Comparison of ENCODE assay signal across 8 mouse cellular contexts in genomic region chr11:97138554-97139226, GRCm38 (mm10). TPM values are rescaled to one million over a fixed set of nuclear protein-coding genes. Genes with fewer than 3 reads are reported as not detected.
A peak's percentile ranks its signal among the peaks of the same experiment; 100 is the strongest.
DNase-seq lines count a peak whose midpoint lies in the region; ATAC-seq and TF ChIP-seq lines count a peak whose summit lies in the region.

No protein-coding gene starts in this region.

- H3K27me3 ChIP-seq in hindbrain, embryonic 15.5 days, result no peaks in the 10 kb centered on the region
- H3K27me3 ChIP-seq in liver, embryonic 16.5 days (ENCODE audit: control insufficient read depth, insufficient read depth, low read depth, low read length), result peaks cover 5% of the 10 kb centered on the region
- peaks cover 12% of the 10 kb centered on the region for H3K27me3 ChIP-seq in stomach, embryonic 16.5 days (ENCODE audit: control insufficient read depth, insufficient read depth, low read length)
- H3K27me3 ChIP-seq in thymus, adult 2 months (ENCODE audit: control insufficient read depth, insufficient read depth, low read length), result no peaks in the 10 kb centered on the region

- H3K27ac ChIP-seq in ES-E14 (ENCODE audit: insufficient read depth, low read depth, low read length, poor library complexity, severe bottlenecking), result no peak overlapping the region
- H3K27ac ChIP-seq in cortical plate, adult 2 months (ENCODE audit: insufficient read depth, low read length), result peak overlapping the region; percentile 43; the same call in 1 of the 2 replicates
- H3K27ac ChIP-seq in hindbrain, embryonic 15.5 days (replicated peaks), result peak overlapping the region; percentile 77
- no peak overlapping the region for H3K27ac ChIP-seq in liver, embryonic 16.5 days (ENCODE audit: low read length)
- no peak overlapping the region for H3K27ac ChIP-seq in stomach, embryonic 16.5 days (ENCODE audit: low read length)
- no peak overlapping the region for H3K27ac ChIP-seq in thymus, adult 2 months (ENCODE audit: control insufficient read depth, insufficient read depth, low read length)

- no peaks in the 10 kb centered on the region for H3K36me3 ChIP-seq in ES-E14 (ENCODE audit: control insufficient read depth, insufficient read depth, low read length, poor library complexity, severe bottlenecking)
- peaks cover 6% of the 10 kb centered on the region; the same call in 1 of the 2 replicates for H3K36me3 ChIP-seq in hindbrain, embryonic 15.5 days
- H3K36me3 ChIP-seq in liver, embryonic 16.5 days (ENCODE audit: control insufficient read depth, insufficient read depth), result no peaks in the 10 kb centered on the region
- no peaks in the 10 kb centered on the region for H3K36me3 ChIP-seq in stomach, embryonic 16.5 days (ENCODE audit: control insufficient read depth, insufficient read depth, low read length)
- no peaks in the 10 kb centered on the region for H3K36me3 ChIP-seq in thymus, adult 2 months (ENCODE audit: control insufficient read depth, insufficient read depth, low read length)

- TF ChIP-seq CTCF in cortical plate, adult 2 months (IDR thresholded peaks at IDR 0.05; ENCODE audit: extremely low read depth, insufficient read depth, low read length), result no peak
- TF ChIP-seq CTCF in thymus, adult 2 months (IDR thresholded peaks at IDR 0.05; ENCODE audit: borderline replicate concordance, control insufficient read depth, extremely low read depth, insufficient read depth, low read length, poor library complexity), result no peak

- peak overlapping the region; percentile 62 for H3K9ac ChIP-seq in ES-E14 (ENCODE audit: insufficient read depth, low read depth, low read length, poor library complexity, severe bottlenecking)
- H3K9ac ChIP-seq in hindbrain, embryonic 15.5 days, result peak overlapping the region; percentile 50
- no peak overlapping the region for H3K9ac ChIP-seq in liver, embryonic 16.5 days (ENCODE audit: low read depth, low read length)
- peak overlapping the region; percentile 64 for H3K9ac ChIP-seq in stomach, embryonic 16.5 days (ENCODE audit: low read length)

- no peaks in the 10 kb centered on the region for H3K9me3 ChIP-seq in ES-E14 (ENCODE audit: control insufficient read depth, insufficient read depth, low read depth, low read length)
- H3K9me3 ChIP-seq in hindbrain, embryonic 15.5 days, result no peaks in the 10 kb centered on the region
- H3K9me3 ChIP-seq in liver, embryonic 16.5 days (replicated peaks; ENCODE audit: control insufficient read depth, low read length), result no peaks in the 10 kb centered on the region
- no peaks in the 10 kb centered on the region for H3K9me3 ChIP-seq in stomach, embryonic 16.5 days (replicated peaks; ENCODE audit: control insufficient read depth, low read length)

- ATAC-seq in hindbrain, embryonic 15.5 days (ENCODE audit: low FRiP score, low read depth), result peak; percentile 75
- ATAC-seq in liver, embryonic 16.5 days (ENCODE audit: low read depth), result no peak
- no peak for ATAC-seq in stomach, embryonic 16.5 days (ENCODE audit: insufficient read depth, low FRiP score)

- peak overlapping the region; percentile 59 to 75 for H3K4me3 ChIP-seq in ES-E14 (ENCODE audit: insufficient read depth in 1 of 2, low read depth in 1 of 2, low read length in 2 of 2, poor library complexity in 1 of 2, severe bottlenecking in 1 of 2)
- H3K4me3 ChIP-seq in cortical plate, adult 2 months (ENCODE audit: insufficient read depth, low read length), result peak overlapping the region; percentile 26; the same call in 1 of the 2 replicates
- H3K4me3 ChIP-seq in hindbrain, embryonic 15.5 days, result peak overlapping the region; percentile 34
- H3K4me3 ChIP-seq in liver, embryonic 16.5 days (ENCODE audit: low read depth, low read length), result peak overlapping the region; percentile 12
- peak overlapping the region; percentile 29 for H3K4me3 ChIP-seq in stomach, embryonic 16.5 days (replicated peaks; ENCODE audit: low read length)
- H3K4me3 ChIP-seq in thymus, adult 2 months (ENCODE audit: control insufficient read depth, insufficient read depth, low read length), result no peak overlapping the region

- H3K4me1 ChIP-seq in ES-E14 (ENCODE audit: control insufficient read depth in 2 of 2, insufficient read depth in 2 of 2, low read length in 2 of 2, poor library complexity in 1 of 2), result peaks cover 0 to 13% of the 10 kb centered on the region in 2 experiments; a peak in 3 of 4 replicates
- H3K4me1 ChIP-seq in cortical plate, adult 2 months (ENCODE audit: control insufficient read depth, insufficient read depth, low read length), result 0 out of 2 replicates have a peak, but pooled peaks cover 2% of the 10 kb centered on the region
- peaks cover 23% of the 10 kb centered on the region for H3K4me1 ChIP-seq in hindbrain, embryonic 15.5 days (replicated peaks)
- no peaks in the 10 kb centered on the region for H3K4me1 ChIP-seq in liver, embryonic 16.5 days (ENCODE audit: control insufficient read depth, low read depth, low read length)
- no peaks in the 10 kb centered on the region for H3K4me1 ChIP-seq in stomach, embryonic 16.5 days (ENCODE audit: control insufficient read depth, insufficient read depth, low read length)
- peaks cover 35% of the 10 kb centered on the region for H3K4me1 ChIP-seq in thymus, adult 2 months (replicated peaks; ENCODE audit: control insufficient read depth, insufficient read depth, low read length)

- DNase-seq in gastrocnemius, postnatal 10 days, result peak; percentile 42
- DNase-seq in gastrocnemius, adult 18-20 months (ENCODE audit: low spot score), result no peak
- no peak for DNase-seq in ES-E14 (ENCODE audit: low read depth, low spot score)
- DNase-seq in thymus, adult 2 months, result no peak

- in situ Hi-C loops in ES-E14 (cut with MboI; ENCODE audit: low sequenced_read_pairs in 2 of 2, unreplicated experiment in 2 of 2), result no loop called here

- peak overlapping the region; percentile 68 for H3K4me2 ChIP-seq in hindbrain, embryonic 15.5 days
- peak overlapping the region; percentile 38 for H3K4me2 ChIP-seq in liver, embryonic 16.5 days (ENCODE audit: low read depth, low read length)
- H3K4me2 ChIP-seq in stomach, embryonic 16.5 days (ENCODE audit: low read depth, low read length), result peak overlapping the region; percentile 59

- 4% methylated on average over 65 of the region's 69 CpGs for WGBS in hindbrain, embryonic 15.5 days
- 69% methylated on average over 66 of the region's 69 CpGs for WGBS in liver, embryonic 16.5 days (ENCODE audit: insufficient replicate concordance)
- WGBS in stomach, embryonic 16.5 days, result 33% methylated on average over 67 of the region's 69 CpGs
- 98% methylated on average over 69 of the region's 69 CpGs for WGBS in thymus, adult 2 months

- no peak for TF ChIP-seq POLR2A in cortical plate, adult 2 months (IDR thresholded peaks at IDR 0.05; ENCODE audit: extremely low read depth, insufficient read depth, low read length)
- TF ChIP-seq POLR2A in thymus, adult 2 months (IDR thresholded peaks at IDR 0.05; ENCODE audit: control insufficient read depth, extremely low read depth, insufficient read depth, low read length, poor library complexity), result no peak

TF ChIP-seq in ES-E14, 5 proteins besides CTCF, POLR2A, EP300 and RAD21:
- TF ChIP-seq HCFC1 (IDR thresholded peaks at IDR 0.05; ENCODE audit: borderline replicate concordance, insufficient read depth, low read length) (no peak), MAFK (IDR thresholded peaks at IDR 0.05; ENCODE audit: insufficient read depth, low read depth, low read length) (no peak), ZNF384 (IDR thresholded peaks at IDR 0.05; ENCODE audit: low read depth, low read length) (no peak), ZC3H11A (IDR thresholded peaks at IDR 0.05; ENCODE audit: borderline replicate concordance, low read depth, low read length) (no peak), CHD2 (IDR thresholded peaks at IDR 0.05; ENCODE audit: low read depth, low read length) (no peak)

RNA-seq across cellular contexts. Expression of gene Tbkbp1, which starts 12.6 kb away (rescaled TPM):
- 1 to 10 TPM; 7.1 to 9.9 TPM for total RNA-seq in gastrocnemius, postnatal 10 days (2021)
- total RNA-seq in gastrocnemius, adult 18-20 months (2021), result 1 to 10 TPM; 3.3 to 6.8 TPM
- total RNA-seq in ES-E14 (2012; rRNA removed), result 3.5 and 4.5 TPM in 2 replicates
- polyA plus RNA-seq in cortical plate, adult 2 months (2012; rRNA removed), result 54.5 and 59.5 TPM in 2 replicates
- 10.3 and 11.1 TPM in 2 replicates for polyA plus RNA-seq in hindbrain, embryonic 15.5 days (2015; fragmentation: Nextera tagmentation; extraction: Ambion mirVana)
- 0.84 and 1.1 TPM in 2 replicates for polyA plus RNA-seq in liver, embryonic 16.5 days (2015; fragmentation: Nextera tagmentation; extraction: Ambion mirVana)
- 2.0 and 2.5 TPM in 2 replicates for polyA plus RNA-seq in stomach, embryonic 16.5 days (2015; fragmentation: Nextera tagmentation; extraction: Ambion mirVana)
- 7.3 and 8.8 TPM in 2 replicates for polyA plus RNA-seq in thymus, adult 2 months (2012; rRNA removed)

RNA-seq across cellular contexts. Expression of gene Tbx21, which starts 23.6 kb away (rescaled TPM):
- total RNA-seq in gastrocnemius, postnatal 10 days (2021), result 1 to 10 TPM; 1.3 to 1.7 TPM
- under 1 TPM; 0.41 to 0.50 TPM for total RNA-seq in gastrocnemius, adult 18-20 months (2021)
- total RNA-seq in ES-E14 (2012; rRNA removed), result 0.27 and 0.32 TPM in 2 replicates
- polyA plus RNA-seq in cortical plate, adult 2 months (2012; rRNA removed), result 0.10 and 0.11 TPM in 2 replicates
- polyA plus RNA-seq in hindbrain, embryonic 15.5 days (2015; fragmentation: Nextera tagmentation; extraction: Ambion mirVana), result 0.13 TPM in 1 of 2 replicates, not detected in the other
- polyA plus RNA-seq in liver, embryonic 16.5 days (2015; fragmentation: Nextera tagmentation; extraction: Ambion mirVana), result 0.15 and 0.18 TPM in 2 replicates
- polyA plus RNA-seq in stomach, embryonic 16.5 days (2015; fragmentation: Nextera tagmentation; extraction: Ambion mirVana), result 0.09 and 0.13 TPM in 2 replicates
- polyA plus RNA-seq in thymus, adult 2 months (2012; rRNA removed), result 4.0 TPM in 2 replicates

RNA-seq across cellular contexts. Expression of gene Kpnb1, which starts 49.0 kb away (rescaled TPM):
- 10 to 100 TPM; 72.9 to 87.5 TPM for total RNA-seq in gastrocnemius, postnatal 10 days (2021)
- total RNA-seq in gastrocnemius, adult 18-20 months (2021), result 10 to 100 TPM; 47.7 to 52.4 TPM
- 272 and 369 TPM in 2 replicates for total RNA-seq in ES-E14 (2012; rRNA removed)
- polyA plus RNA-seq in cortical plate, adult 2 months (2012; rRNA removed), result 73.2 and 76.8 TPM in 2 replicates
- 31.8 and 33.9 TPM in 2 replicates for polyA plus RNA-seq in hindbrain, embryonic 15.5 days (2015; fragmentation: Nextera tagmentation; extraction: Ambion mirVana)
- polyA plus RNA-seq in liver, embryonic 16.5 days (2015; fragmentation: Nextera tagmentation; extraction: Ambion mirVana), result 14.5 and 15.9 TPM in 2 replicates
- polyA plus RNA-seq in stomach, embryonic 16.5 days (2015; fragmentation: Nextera tagmentation; extraction: Ambion mirVana), result 32.9 and 36.4 TPM in 2 replicates
- 60.8 and 64.1 TPM in 2 replicates for polyA plus RNA-seq in thymus, adult 2 months (2012; rRNA removed)

Comparison
In these comparisons a context has a peak if more than half of its experiments do, and no peak if none do; other contexts are left out.
1. H3K27ac ChIP-seq: peak in cortical plate, adult 2 months (single experiment) and hindbrain, embryonic 15.5 days (single experiment); none in ES-E14 (single experiment), liver, embryonic 16.5 days (single experiment), stomach, embryonic 16.5 days (single experiment) and thymus, adult 2 months (single experiment).
2. Peak in every context shown above with its lines, with median percentiles within 50 percentile points of each other: H3K4me2 ChIP-seq.